Mouse (Mus musculus) mature B cell (primary cell): ENCODE measurements around the gene Anapc11.

Experiments
- in situ Hi-C: fragments of 300-500 bp; cut with MboI; formaldehyde crosslinking; loops from 2 replicates; pipeline ENCODE4 v1.14.3; 2019

The Anapc11 gene

GRCm38 (mm10) chr11:120606764-120607163 is 8.5 kb downstream of the Anapc11 start:
- in situ Hi-C loops, result no loop called here

GRCm38 (mm10) chr11:120608241-120609034 is 10.2 kb downstream of the Anapc11 start, which contains the start of gene Npb:
Npb (plus strand) TSS chr11:120608477.
- in situ Hi-C loops, result no loop called here

GRCm38 (mm10) chr11:120609250-120609649 is 11.0 kb downstream of the Anapc11 start:
- in situ Hi-C loops, result no loop called here

GRCm38 (mm10) chr11:120610477-120611046 is 12.3 kb downstream of the Anapc11 start:
- in situ Hi-C loops, result no loop called here

- in situ Hi-C loops, result no loop called here
These were observed 14.5 kb downstream of the Anapc11 start for GRCm38 (mm10) chr11:120612763-120613162.

GRCm38 (mm10) chr11:120613481-120613972 is 15.3 kb downstream of the Anapc11 start:
- in situ Hi-C loops, result no loop called here

- in situ Hi-C loops, result no loop called here
These were observed 15.8 kb downstream of the Anapc11 start for GRCm38 (mm10) chr11:120613976-120614375.

- in situ Hi-C loops, result no loop called here
These were observed 16.9 kb downstream of the Anapc11 start for GRCm38 (mm10) chr11:120615167-120615566.

- in situ Hi-C loops, result no loop called here
These were observed 17.5 kb downstream of the Anapc11 start for GRCm38 (mm10) chr11:120615606-120616203.

- in situ Hi-C loops, result no loop called here
These were observed 18.5 kb downstream of the Anapc11 start for GRCm38 (mm10) chr11:120616617-120617294.

- in situ Hi-C loops, result no loop called here
These were observed 19.4 kb downstream of the Anapc11 start, which contains the start of gene Pcyt2 for GRCm38 (mm10) chr11:120617519-120618112. Pcyt2 (minus strand) TSS chr11:120617936.

- in situ Hi-C loops, result no loop called here
These were observed 20.7 kb downstream of the Anapc11 start for GRCm38 (mm10) chr11:120618619-120619535.

- in situ Hi-C loops, result no loop called here
These were observed 22.0 kb downstream of the Anapc11 start for GRCm38 (mm10) chr11:120620195-120620594.

GRCm38 (mm10) chr11:120622805-120623204 is 24.6 kb downstream of the Anapc11 start:
- in situ Hi-C loops, result no loop called here

- in situ Hi-C loops, result no loop called here
These were observed 25.9 kb downstream of the Anapc11 start for GRCm38 (mm10) chr11:120623961-120624679.

- in situ Hi-C loops, result no loop called here
These were observed 26.5 kb downstream of the Anapc11 start for GRCm38 (mm10) chr11:120624680-120625111.

- in situ Hi-C loops, result no loop called here
These were observed 27.0 kb downstream of the Anapc11 start, which contains the start of gene Sirt7 for GRCm38 (mm10) chr11:120625152-120625775. Sirt7 (minus strand) TSS chr11:120625240.

- in situ Hi-C loops, result no loop called here
These were observed 28.7 kb downstream of the Anapc11 start for GRCm38 (mm10) chr11:120626785-120627467.
